Mouse (Mus musculus) Patski (cell line): ENCODE results near the gene Reep1. TPM values are rescaled to one million over a fixed set of nuclear protein-coding genes. Genes with fewer than 3 reads are reported as not detected.

Experiments
- ATAC-seq: fragments of 100-300 bp; one replicate; pipeline ENCODE4 v1.8.0; 2021
- CTCF ChIA-PET: fragments of 350-600 bp; sonication (Branson Sonifier 250); formaldehyde crosslinking; loops from one replicate; lab custom pipeline; 2022; ENCODE audit warnings: inconsistent platforms; lab: Charles Lee
- POLR2A ChIA-PET: fragments of 350-600 bp; sonication (Branson Sonifier 250); formaldehyde crosslinking; loops from one replicate; lab custom pipeline; 2022; ENCODE audit warnings: antibody characterized with exemption, inconsistent platforms; lab: Charles Lee
- DNase-seq: peaks from one replicate; pipeline ENCODE4 v3.0.0-alpha.2; 2011; ENCODE audit warnings: low read depth, low spot score
- H3K27me3 ChIP-seq: fragments of 371-371 bp; one replicate; pipeline ENCODE4 v1.5.1; 2021
- CTCF ChIP-seq: fragments of 100-300 bp; IDR thresholded peaks from one replicate; pipeline ENCODE4 v1.5.1; 2021
- in situ Hi-C: fragments of 300-500 bp; cut with MboI; formaldehyde crosslinking; loops from 3 replicates; pipeline ENCODE4 v1.11.1; 2018; ENCODE audit warnings: low pct_unique_long_range_greater_than_20kb, mixed read lengths
- polyA plus RNA-seq: library from polyadenylated mRNA; unstranded; gene quantifications from one replicate; pipeline ENCODE4 v1.2.3, GENCODE M21; 2021

Reep1 gene
- polyA plus RNA-seq, result 2.0 TPM

GRCm38 (mm10) chr6:71707511-71708501 lies at the start of gene Reep1:
Reep1 (plus strand) TSS chr6:71707561.
- POLR2A ChIA-PET, result interaction anchor here (0.6 kb wide), 1 partner anchor 13 kb away, joined by 3 read pairs; no protein-coding TSS in a partner anchor
- peaks cover 41% of the 10 kb centered on the region for H3K27me3 ChIP-seq
- no peak for TF ChIP-seq CTCF
- CTCF ChIA-PET, result interaction anchor here (1.3 kb wide), 1 partner anchor 15 kb away, joined by 3 read pairs; no protein-coding TSS in a partner anchor
- no peak for DNase-seq
- ATAC-seq, result peak; percentile 26
- in situ Hi-C loops, result no loop called here

GRCm38 (mm10) chr6:71658290-71658689 lies 49.1 kb upstream of the Reep1 start:
- in situ Hi-C loops, result no loop called here
- DNase-seq (no peak), ATAC-seq (no peak)
- TF ChIP-seq CTCF, result no peak
- peaks cover 12% of the 10 kb centered on the region for H3K27me3 ChIP-seq
- ChIA-PET CTCF (no interaction called here), POLR2A (no interaction called here)

GRCm38 (mm10) chr6:71664511-71664910 lies 42.9 kb upstream of the Reep1 start:
- peaks cover 10% of the 10 kb centered on the region for H3K27me3 ChIP-seq
- TF ChIP-seq CTCF, result no peak
- in situ Hi-C loops, result no loop called here
- DNase-seq, result peak; percentile 2
- CTCF ChIA-PET, result no interaction called here
- POLR2A ChIA-PET, result no interaction called here
- no peak for ATAC-seq

GRCm38 (mm10) chr6:71673166-71673565 lies 34.2 kb upstream of the Reep1 start:
- peaks cover 14% of the 10 kb centered on the region for H3K27me3 ChIP-seq
- CTCF ChIA-PET, result no interaction called here
- no peak for DNase-seq
- TF ChIP-seq CTCF, result peak; percentile 55
- no peak for ATAC-seq
- POLR2A ChIA-PET, result no interaction called here
- in situ Hi-C loops, result no loop called here

- in situ Hi-C loops, result no loop called here
- POLR2A ChIA-PET, result no interaction called here
- no peak for ATAC-seq
- DNase-seq, result no peak
- H3K27me3 ChIP-seq, result peaks cover 13% of the 10 kb centered on the region
- CTCF ChIA-PET, result no interaction called here
- peak; percentile 57 for TF ChIP-seq CTCF
These were observed 28.5 kb upstream of the Reep1 start for GRCm38 (mm10) chr6:71678891-71679290.

GRCm38 (mm10) chr6:71695150-71695549 lies 12.2 kb upstream of the Reep1 start:
- ChIA-PET CTCF (interaction anchor here (1.6 kb wide), 1 partner anchor 16 kb away, joined by 3 read pairs; no protein-coding TSS in a partner anchor), POLR2A (no interaction called here)
- no peak for DNase-seq
- no peak for TF ChIP-seq CTCF
- in situ Hi-C loops, result no loop called here
- peaks cover 37% of the 10 kb centered on the region for H3K27me3 ChIP-seq
- no peak for ATAC-seq

- ATAC-seq, result no peak
- peaks cover 37% of the 10 kb centered on the region for H3K27me3 ChIP-seq
- DNase-seq, result no peak
- CTCF ChIA-PET, result interaction anchor here (1.6 kb wide), 1 partner anchor 15 kb away, joined by 3 read pairs; no protein-coding TSS in a partner anchor
- POLR2A ChIA-PET, result no interaction called here
- in situ Hi-C loops, result no loop called here
- TF ChIP-seq CTCF, result no peak
These were observed 11.8 kb upstream of the Reep1 start for GRCm38 (mm10) chr6:71695599-71695998.

GRCm38 (mm10) chr6:71706871-71707270 lies 490 bp upstream of the Reep1 start:
- in situ Hi-C loops, result no loop called here
- DNase-seq (no peak), ATAC-seq (no peak)
- ChIA-PET POLR2A (no interaction called here), CTCF (no interaction called here)
- TF ChIP-seq CTCF, result no peak
- peaks cover 33% of the 10 kb centered on the region for H3K27me3 ChIP-seq

GRCm38 (mm10) chr6:71708528-71708927 lies 1.2 kb downstream of the Reep1 start:
- ChIA-PET POLR2A (no interaction called here), CTCF (interaction anchor here (1.3 kb wide), 1 partner anchor 15 kb away, joined by 3 read pairs; no protein-coding TSS in a partner anchor)
- ATAC-seq, result no peak
- in situ Hi-C loops, result no loop called here
- H3K27me3 ChIP-seq, result peaks cover 41% of the 10 kb centered on the region
- no peak for TF ChIP-seq CTCF
- DNase-seq, result no peak

GRCm38 (mm10) chr6:71710323-71710722 lies 3.0 kb downstream of the Reep1 start:
- no peak for ATAC-seq
- in situ Hi-C loops, result no loop called here
- no peak for DNase-seq
- ChIA-PET POLR2A (no interaction called here), CTCF (interaction anchor here (0.9 kb wide), 1 partner anchor 15 kb away, joined by 3 read pairs; no protein-coding TSS in a partner anchor)
- H3K27me3 ChIP-seq, result peaks cover 33% of the 10 kb centered on the region
- no peak for TF ChIP-seq CTCF

GRCm38 (mm10) chr6:71711201-71711600 lies 3.8 kb downstream of the Reep1 start:
- POLR2A ChIA-PET, result no interaction called here
- CTCF ChIA-PET, result interaction anchor here (0.9 kb wide), 1 partner anchor 15 kb away, joined by 3 read pairs; no protein-coding TSS in a partner anchor
- DNase-seq (no peak), ATAC-seq (no peak)
- H3K27me3 ChIP-seq, result peaks cover 33% of the 10 kb centered on the region
- no peak for TF ChIP-seq CTCF
- in situ Hi-C loops, result no loop called here
